Mouse (Mus musculus): ENCODE measurements around the gene Pakap. TPM values are rescaled to one million over a fixed set of nuclear protein-coding genes. Genes with fewer than 3 reads are reported as not detected.

Pakap gene
- total RNA-seq, 1 experiment from 2014 or later: 126 TPM

DNA sequence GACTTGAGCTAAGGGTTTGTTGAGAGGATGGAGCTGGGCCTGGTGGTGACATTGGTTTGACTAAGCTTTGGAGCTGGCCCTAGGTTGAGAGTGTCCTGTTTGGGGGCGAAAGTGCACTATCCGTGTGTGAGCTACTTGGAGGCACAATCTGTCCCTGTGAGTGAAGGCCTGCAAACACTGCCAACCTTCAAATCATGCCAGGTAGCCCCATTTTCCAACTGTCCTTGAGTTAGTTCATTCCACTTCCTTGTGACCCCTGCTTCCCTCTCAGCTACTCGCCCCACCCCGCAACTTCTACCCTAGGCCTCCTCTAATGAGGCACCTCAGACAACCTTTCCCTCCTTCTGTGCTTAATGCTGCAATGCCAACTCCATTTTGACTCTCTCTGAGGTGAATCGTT lies 234.0 kb downstream of the Pakap start:
- DNase-seq: no peak

DNA sequence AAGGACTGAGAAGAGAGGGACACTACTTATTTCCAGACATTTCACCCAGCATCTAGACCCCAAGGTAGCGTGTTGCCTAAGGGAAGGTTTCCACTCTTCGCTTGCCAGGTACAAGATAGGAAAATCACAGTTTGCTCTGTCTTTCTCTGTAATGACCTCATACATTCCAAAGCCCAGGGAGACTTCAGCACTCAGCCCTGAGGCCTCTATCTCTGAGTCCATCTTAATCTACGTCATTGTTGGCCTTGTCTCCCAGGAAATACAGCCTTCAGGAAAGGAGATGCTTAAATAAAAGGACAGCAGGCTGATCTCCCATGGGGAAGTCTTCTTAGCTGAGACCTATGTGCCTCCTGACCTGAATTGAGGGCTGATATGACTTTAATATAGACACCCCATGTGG lies 234.4 kb downstream of the Pakap start:
- no peak for DNase-seq

DNA sequence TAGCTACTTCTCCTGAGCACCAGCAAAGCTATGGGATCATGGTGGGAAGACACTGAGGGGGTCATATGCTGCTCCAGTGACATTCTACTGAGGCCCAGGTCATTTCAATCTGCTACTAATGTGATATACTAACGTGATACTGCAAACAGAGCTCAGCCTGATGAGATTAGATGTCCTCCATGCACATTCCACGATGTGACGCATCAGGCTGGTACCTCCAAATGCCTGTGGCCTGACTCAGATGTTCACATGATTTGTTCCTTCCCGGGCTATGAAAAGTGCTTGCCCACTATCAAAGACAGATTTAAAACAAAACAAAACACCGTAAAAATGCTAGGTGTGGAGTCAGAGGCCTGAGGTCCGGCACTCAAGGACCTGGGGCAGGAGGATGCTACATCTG lies 236.9 kb downstream of the Pakap start:
- no peak for DNase-seq

DNA sequence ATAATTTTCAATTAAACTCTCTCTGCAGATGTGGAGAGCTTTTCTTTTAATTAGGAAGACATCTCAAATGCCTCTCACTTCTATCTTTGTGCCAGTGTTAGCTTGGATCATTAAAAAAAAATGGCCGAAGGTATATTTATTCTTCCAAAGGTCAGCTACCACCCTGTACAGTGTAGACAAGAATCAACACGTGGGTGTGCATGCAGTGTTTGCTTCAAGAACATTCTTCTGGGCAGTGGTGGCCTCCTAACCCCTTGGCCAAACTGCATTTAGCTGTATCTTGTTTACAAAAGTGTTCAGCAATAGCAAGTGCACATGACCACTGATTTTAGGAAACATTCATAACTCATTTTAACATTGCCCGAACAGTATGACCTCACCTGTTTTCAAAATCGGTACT lies 241.5 kb downstream of the Pakap start:
- no peak for DNase-seq

DNA sequence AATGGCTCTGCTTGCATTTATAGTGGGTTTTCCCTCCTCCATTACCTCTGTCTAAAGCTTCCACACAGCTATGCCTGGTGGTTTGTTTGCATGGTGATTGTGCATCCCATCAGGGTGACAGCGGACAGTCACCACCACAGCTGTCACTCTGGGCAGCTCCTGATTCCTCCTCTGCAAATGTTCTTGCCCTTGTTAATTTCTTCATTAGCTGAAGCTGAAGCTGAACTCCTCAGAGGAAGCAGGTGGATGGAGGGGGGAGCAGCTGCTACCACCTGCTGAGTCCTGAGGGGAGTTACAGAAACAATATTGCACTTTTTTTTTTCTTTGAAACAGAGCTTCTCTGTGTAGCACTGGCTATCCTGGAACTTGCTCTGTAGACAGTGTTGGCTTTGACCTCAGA lies 244.1 kb downstream of the Pakap start:
- no peak for DNase-seq

DNA sequence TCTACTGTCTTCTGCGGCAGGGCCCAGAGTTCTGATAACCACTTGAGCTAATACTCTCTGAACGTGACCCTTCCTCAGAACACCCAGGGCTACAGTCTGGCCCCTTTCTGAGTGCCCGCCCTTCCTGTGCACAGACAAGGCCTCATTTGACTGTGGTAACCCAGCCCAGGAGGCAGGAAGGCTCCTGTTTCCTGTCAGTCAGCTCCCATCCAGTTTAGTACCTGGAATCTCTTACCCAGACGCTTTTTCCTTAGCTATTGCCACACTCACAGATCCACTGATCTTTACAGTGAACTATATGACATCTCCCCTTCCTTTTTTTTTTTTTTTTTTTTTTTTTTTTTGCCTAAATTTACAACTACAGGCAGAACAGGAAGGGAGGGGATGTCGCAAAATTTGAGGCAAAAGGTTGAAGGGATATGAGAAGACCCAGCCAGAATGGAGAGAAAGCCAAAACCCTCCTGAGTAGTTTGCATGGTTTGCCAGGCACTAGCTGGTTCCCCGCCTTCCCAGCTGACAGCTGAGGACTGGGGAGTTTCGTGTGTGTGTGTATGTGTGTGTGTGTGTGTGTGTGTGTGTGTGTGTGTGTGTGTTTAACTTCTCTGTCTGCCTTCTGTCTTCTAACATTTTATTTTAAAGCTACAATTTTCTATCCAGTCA lies 245.1 kb downstream of the Pakap start:
- DNase-seq: no peak

DNA sequence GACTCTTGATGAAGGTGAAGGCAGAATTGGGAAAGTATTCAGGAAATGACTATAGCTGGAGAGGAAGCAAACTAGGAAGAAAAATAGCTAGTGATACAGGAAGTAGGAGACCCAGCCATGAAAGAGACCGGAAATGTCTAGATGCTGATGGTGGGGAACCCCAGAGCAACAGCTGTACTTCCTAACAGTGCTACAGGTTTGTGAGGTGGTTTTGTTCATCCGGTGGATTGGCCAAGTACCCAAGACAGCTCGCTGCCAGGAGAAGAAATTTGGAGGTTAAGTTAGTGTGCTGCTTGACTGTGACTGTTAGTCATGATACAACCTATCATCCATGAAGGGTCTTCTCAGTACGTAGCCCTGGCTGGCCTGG lies 245.6 kb downstream of the Pakap start:
- no peak for DNase-seq

DNA sequence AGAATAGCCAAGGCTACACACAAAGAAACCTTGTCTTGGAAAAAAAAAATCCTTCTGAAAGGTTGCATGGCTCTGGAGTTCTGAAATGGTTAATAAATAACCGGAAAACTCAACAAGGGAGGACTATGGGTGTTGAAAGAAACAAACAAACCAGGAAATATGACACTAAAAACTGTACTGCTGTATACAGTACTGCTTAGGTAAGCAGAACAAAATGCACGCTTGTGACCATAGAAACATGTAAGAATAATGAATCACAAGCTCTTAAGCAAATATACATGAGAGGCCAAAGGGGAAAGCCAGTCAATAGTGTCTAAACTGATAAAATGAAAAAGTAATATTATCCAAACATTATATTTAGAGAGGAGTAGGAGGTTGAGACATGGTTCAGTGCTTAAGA lies 247.4 kb downstream of the Pakap start:
- no peak for DNase-seq

DNA sequence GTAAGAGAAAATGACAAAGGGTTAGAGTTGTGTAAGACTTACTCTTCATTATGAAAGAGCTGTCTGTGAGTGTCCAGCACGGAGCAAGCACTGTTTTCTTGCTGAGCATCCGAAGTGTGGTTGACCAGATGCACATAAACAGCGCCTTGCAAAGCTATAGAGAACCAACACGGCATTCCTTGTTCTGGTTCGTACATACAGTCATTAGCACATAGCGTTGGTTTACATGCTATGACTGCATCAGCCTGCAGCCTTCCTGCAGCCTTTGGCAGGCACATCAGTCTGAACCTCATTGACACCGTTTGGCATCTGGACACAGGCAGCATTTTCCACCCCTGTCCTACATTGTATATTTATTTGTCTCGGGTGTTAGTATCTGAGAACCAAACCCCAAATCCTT lies 248.2 kb downstream of the Pakap start:
- no peak for DNase-seq

DNA sequence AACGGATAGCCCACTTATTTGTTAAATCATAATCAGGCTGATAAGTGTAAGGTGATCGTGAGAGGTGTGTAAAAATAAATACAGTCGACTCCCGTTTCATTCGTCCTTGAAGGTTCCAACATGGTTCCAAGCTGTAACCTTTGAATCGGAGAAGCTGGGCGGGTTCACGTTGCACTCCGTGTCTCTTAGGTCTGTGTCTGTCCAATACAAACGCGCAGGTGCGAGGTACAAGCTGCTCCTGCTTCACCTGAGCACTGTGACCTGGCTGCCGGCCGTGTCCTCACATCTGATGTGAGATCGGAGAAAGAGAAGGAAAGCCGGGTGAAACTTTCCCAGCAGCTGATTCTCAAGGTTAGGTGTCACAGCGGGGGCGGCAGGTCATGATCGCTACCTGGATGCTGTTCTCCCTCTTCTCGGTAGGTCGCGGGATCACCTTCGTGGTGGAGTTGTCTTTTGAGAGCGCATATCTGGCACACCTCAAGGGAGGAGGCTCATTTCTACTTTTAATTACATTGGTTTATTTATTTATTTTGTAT lies 252.9 kb downstream of the Pakap start:
- DNase-seq: no peak

DNA sequence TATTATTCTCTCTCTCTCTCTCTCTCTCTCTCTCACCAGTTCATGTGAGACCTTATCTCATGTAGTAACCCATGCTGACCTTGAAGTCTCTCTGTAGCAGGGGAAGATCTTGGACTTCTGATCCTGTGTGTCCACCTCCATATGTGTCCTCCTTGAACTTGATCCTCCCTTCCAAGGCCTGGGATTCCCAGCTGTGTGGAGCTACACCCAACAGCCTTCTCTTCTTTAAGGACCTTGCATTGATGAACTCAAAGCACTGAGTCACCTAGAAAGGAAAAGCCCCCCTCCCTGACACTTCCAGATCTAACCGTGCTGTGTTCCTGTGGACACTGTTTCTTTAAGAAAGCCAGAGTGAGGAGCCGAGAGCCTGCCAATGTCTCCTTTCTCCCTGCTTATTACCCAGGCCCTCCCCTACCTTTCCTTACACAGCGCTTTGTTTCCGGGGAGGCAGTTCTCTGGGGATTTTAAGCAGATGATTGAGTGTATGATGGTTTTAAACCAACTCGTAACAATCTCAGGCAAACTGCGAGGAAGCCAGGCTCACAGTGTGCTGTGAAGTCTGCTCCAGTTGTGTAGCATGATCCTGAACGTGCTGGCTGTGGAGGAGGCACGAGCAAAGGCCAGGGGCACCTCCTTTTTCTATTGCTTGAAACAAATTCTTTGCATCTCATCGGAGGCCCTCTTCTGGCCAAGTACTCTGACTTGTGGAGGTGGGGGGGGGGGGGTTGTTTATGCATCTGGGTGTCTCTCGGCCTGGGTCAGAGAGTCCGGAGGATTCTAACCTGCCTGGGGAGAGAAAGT lies 253.8 kb downstream of the Pakap start:
- DNase-seq: no peak

DNA sequence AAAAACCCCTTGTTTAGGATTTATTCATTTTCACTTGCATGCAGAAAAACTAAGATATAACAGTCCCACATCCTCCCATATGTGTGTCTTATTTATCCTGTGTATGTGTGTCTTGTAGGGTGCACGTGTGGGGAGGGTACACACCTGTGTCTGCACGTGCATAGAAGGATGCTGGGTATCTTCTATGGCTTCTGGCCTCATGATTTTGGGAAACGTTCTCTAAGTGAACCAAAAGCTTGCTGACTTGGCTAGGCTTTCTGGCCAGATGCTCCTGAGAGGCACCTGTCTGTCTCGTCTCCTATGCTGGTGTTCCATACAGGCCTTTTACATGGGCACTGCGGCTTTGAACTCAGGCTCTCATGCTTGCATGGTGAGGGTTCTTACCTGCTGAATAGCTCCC lies 254.7 kb downstream of the Pakap start:
- no peak for DNase-seq

DNA sequence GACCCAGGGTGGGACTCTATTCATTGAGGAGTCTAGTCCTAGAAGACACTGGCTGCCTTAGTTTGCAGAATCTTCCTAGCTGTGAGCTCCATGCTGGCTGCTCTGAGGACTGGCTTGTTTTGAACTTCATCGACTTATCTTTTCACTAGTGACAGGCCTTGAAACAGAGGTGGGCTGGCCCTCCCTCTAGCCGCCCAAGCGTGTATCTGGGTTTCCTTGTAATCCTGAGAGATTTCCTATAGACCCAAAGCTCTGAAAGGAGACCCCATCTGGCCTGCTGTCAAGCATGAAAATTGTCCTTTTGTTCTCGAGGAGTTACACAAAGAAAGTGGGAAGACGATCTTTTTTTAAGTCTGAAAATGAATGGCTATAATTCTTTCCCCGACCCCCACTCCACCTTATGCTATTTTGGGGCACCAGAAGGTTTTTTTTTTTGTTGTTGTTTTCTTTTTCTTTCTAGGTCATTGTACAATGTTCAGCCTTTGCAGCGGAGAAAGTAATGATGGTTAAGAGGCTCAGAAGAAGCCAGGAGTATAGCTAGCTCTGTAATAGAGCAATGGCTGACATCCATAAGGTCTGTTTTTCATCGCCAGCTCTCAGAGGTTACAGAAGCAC lies 256.8 kb downstream of the Pakap start:
- DNase-seq: no peak

DNA sequence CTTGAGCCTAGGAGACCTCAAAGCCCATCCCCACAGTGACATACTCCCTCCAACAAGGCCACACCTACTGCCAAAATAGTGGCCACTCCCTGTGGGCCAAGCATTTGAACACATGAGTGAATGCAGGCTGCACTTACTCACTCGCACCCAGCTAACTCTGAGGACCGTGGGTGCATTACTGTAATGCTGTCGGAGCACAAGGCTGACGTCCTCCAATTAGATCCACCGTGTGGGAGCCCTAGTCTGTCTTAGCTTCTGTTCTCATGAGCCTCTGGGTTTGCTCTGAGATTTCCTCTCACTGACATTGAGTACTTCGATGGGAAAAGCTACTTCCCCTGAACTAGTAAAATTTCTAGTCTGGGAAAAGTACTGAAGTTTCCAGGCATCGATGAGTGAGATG lies 258.3 kb downstream of the Pakap start:
- DNase-seq: no peak

DNA sequence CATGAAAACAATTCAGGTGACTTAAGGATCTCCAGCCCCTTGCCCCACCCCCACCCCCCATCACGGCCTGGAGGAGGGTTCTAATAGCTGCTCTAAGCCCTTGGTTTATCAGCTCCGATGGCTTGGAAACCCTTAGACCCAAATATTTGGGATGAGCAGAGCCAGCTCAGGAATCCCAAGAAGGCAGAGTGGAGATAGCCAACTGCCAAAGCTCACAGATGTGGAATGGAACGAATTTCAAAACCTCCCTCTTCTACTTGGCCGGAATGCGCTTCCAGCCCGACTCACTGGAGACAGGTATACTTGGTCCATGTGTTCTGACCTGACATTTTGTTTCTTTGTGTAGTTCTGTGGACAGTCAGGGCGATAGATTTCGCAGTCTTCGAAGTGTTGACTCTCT lies 261.2 kb downstream of the Pakap start:
- no peak for DNase-seq

DNA sequence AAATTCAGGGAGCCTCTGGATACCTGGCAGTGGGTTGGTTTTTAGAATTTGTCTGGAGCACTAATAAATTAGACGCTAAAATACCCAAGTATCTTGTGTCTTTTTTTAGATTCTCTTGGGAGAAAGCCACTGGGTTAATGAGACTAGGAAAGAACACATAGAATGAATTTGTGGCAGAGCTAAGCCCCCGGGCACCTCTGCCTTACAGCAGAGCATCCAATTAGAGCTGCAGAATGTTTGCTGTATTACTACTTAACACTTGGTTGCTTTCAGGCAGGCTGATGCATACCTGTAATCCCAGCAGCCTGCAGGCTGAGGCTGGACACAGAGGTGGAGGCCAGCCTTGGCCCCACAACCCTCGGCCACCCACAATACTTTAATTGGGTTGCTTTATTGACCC lies 261.8 kb downstream of the Pakap start:
- no peak for DNase-seq

DNA sequence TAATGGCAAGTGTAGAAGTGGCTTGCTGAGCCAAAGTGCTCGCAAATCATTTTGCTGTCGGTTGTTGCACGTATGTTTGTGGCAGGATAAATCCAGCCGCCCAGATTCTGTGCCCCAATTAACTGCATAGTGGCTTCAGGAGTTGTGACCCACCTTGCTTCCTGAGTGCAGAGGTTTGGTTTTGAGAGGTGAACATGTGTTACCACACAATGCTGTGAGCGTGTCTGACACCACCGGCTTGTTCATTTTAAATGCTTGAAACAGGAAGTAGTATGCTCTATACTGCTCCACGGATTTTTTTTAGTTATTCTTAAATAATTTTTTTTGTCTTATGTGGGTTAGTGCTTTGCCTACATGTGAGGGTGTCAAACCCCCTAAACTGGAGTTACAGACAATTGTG lies 264.3 kb downstream of the Pakap start:
- DNase-seq: no peak

DNA sequence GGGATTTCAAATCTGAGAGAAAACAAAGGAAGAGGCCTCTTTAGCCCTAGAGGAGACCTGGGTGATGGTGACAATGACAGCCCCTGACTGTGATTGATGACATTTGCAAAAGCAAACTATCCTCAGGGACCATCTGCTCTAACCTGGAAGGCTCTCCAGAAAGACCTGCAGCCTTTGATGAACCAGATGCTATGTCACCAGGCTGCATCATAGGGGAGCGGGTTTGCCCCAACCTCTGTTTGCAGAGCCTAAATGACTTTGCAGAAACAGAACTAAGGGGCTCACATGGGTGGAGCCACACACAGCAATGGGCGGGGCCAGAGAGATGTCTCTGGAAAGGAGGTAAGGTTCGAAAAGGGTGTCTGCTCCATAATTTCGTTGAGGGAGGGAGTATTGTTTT lies 265.1 kb downstream of the Pakap start:
- no peak for DNase-seq

DNA sequence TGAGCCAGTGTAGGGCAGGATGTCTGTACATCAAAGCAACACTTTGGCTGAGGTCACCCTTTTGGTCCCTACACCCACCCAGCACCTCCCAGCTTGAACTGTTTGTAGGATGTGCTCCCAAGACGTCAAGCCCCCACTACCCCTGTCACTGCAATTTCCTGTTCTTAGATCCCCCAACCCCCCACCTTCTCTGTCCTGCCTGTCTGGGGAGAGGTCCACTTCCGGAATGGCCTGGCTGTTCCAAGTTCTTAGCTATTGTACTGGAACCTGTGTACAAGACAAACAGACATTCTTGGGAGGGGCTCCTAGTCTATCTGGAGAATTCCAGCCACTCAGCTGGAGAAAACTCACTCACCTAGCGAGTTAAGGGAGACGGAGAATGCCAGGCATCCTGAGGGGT lies 266.2 kb downstream of the Pakap start:
- no peak for DNase-seq

DNA sequence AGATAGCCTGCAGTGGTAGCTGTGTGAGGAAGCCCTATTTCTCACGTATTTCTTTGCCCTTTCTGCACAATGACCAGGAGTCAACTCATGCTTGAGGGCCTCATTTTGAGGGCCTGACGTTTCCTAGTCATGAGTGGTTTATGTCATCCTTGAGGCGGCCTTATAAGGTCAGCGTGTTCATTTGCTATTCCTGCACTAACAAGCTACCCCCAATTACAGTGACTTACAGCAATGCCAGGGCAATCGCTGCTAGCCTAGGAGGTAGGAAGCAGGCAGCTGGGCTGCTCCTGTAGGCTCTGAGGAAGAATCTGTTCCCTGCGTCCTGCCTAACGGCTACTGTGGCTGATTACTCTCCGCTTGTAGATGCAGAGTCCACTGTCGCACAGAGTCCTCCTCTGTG lies 269.1 kb downstream of the Pakap start:
- no peak for DNase-seq

DNA sequence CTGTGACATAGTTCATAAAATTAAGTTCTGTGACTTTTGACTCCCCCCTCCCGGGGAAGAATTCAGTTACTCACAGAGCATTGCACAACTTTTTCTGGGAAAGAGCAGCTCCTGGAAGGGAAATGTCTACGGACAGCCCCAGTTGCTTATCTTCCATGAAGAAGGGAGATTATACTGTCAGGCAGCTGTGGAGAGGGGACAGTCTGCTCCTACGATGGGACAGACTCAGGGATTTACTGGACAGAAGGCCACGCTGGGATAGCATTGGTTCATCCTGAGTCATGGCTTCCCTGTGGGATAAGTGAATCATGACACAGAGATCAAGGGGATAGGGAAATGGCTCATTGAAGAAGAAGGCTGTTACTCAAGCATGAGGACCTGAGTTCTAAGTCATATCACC lies 271.4 kb downstream of the Pakap start:
- DNase-seq: no peak

DNA sequence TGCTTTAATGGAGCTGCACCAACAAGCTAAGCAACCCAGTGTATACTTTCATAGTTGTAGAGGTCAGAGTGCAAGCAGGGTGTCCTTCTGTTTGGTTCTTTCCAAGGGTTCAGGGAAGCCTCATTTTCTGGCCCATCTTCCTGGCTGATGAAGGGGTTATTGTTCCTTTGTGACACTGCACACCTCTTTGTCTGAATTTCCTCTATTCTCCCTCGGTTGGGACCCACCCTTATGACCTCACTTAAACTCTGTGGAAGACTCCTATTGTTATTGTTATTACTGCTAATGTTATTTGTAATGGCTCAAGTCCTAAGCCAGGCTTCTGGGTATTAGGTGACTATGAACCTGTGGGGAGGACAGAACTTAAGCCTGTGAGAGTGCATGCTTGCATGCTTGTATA lies 273.9 kb downstream of the Pakap start:
- DNase-seq: no peak

DNA sequence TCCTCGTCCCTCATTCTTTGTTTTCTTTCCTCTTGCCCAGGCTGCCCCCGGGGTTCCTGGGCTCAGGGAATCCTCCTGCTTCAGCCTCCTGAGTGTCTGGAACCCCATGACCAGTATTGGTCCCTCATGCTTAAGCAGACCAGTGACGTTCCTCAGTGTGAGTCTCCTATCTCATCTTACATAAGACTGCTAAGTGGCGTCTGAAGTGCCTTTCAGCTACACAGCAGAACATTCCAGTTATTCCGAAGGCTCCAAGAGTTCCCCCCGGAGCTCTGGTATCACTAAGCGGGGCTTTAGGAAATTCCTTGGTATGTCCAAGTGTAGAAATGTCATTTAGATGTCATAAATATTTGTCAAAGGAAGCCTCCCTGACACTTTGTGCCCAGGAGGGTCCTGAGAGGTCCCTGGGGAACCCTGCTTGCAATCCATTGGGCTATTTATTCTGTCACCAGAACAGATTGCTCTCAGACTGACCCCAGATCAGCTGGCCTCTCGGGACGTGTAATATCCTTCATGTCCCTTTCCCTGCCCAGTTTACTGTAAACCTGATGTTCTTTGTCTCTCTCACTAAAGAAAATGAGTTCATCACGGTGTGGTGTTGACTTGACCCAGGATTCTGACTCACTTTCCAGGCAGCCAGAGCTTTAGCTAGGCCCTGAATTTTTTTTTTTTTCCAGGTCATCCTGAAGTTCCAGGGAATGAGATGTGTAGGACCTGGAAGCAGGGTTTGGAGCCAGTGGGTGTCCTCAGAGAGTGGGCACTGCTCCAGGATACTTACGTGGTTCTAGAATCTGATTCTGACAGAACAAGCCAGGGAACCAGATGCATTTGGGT lies 274.7 kb downstream of the Pakap start:
- no peak for DNase-seq

All from adrenal gland, postnatal 25 days (tissue).